Comparison of ENCODE assay signal across 12 mouse cellular contexts in the genomic region with DNA sequence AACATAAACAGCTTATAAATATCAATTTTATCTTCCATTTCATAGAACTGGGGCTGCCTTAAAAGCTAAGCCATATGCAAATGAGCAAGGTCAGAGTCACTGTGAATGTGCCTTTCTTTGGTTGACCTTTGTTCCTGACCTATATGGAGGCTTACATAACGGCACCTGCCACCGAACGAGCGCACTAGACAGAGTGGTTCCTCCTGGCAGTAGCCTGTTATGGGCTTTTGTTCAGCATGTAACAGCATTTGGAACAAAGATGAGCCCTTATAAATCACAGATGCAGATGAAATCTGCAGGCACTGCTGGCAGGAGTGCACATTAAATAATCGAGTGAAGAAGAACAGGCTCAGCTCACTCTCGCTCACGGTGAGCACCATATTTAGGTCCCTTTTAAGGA.
DNase-seq lines count a peak whose midpoint lies in the region; ATAC-seq and TF ChIP-seq lines count a peak whose summit lies in the region.
"Had no signal": no experiment of that assay in that cellular context is flagged by ENCODE, and none has a peak within 500 bp of the region (broad histone marks: within the 10 kb centered on the region; RNA-seq: fewer than 3 reads in every experiment).

No protein-coding gene starts in this region.

- H3K9me3 ChIP-seq in hindbrain, embryonic 10.5 days = no peaks in the 10 kb centered on the region
- H3K9me3 ChIP-seq in hindbrain, embryonic 16.5 days (ENCODE audit: control insufficient read depth, low read length) = no peaks in the 10 kb centered on the region
- no peaks in the 10 kb centered on the region for H3K9me3 ChIP-seq in liver, embryonic 16.5 days (replicated peaks; ENCODE audit: control insufficient read depth, low read length)
- H3K9me3 ChIP-seq: neural tube, embryonic 12.5 days had no signal

- H3K4me3 ChIP-seq in hindbrain, embryonic 10.5 days = no peak overlapping the region
- no peak overlapping the region for H3K4me3 ChIP-seq in hindbrain, embryonic 16.5 days (ENCODE audit: low read length)
- no peak overlapping the region for H3K4me3 ChIP-seq in liver, embryonic 16.5 days (ENCODE audit: low read depth, low read length)
- H3K4me3 ChIP-seq: erythroblast, embryonic 14.5 days; neural tube, embryonic 12.5 days had no signal

- TF ChIP-seq CTCF in brain, embryonic 14.5 days (IDR thresholded peaks at IDR 0.05; ENCODE audit: borderline replicate concordance, extremely low read depth, insufficient read depth, insufficient read length) = no peak

- WGBS in hindbrain, embryonic 10.5 days = 61% methylated on average over 7 of the region's 7 CpGs
- 36% methylated on average over 7 of the region's 7 CpGs for WGBS in hindbrain, embryonic 16.5 days
- 66% methylated on average over 7 of the region's 7 CpGs for WGBS in liver, embryonic 16.5 days (ENCODE audit: insufficient replicate concordance)

- H3K4me2 ChIP-seq in hindbrain, embryonic 16.5 days (ENCODE audit: low read length) = no peak overlapping the region
- H3K4me2 ChIP-seq in liver, embryonic 16.5 days (ENCODE audit: low read depth, low read length) = no peak overlapping the region
- H3K4me2 ChIP-seq: neural tube, embryonic 12.5 days had no signal

- DNase-seq in hindbrain, embryonic 10.5 days (ENCODE audit: low spot score) = no peak
- DNase-seq in layer of hippocampus, adult 9-11 months = peak; percentile 62
- no peak for DNase-seq in layer of hippocampus, postnatal 10 days (ENCODE audit: low spot score in 2 of 2)
- peak; percentile 49 for DNase-seq in brain, embryonic 14.5 days (ENCODE audit: low read depth)
- DNase-seq in cerebellum, adult 9-10 months = no peak
- DNase-seq: adrenal gland, adult 2 months had no signal

- H3K27ac ChIP-seq in hindbrain, embryonic 10.5 days = peak overlapping the region; percentile 35; the same call in 1 of the 2 replicates
- no peak overlapping the region for H3K27ac ChIP-seq in hindbrain, embryonic 16.5 days (ENCODE audit: low read depth, low read length)
- no peak overlapping the region for H3K27ac ChIP-seq in liver, embryonic 16.5 days (ENCODE audit: low read length)
- H3K27ac ChIP-seq: kidney, postnatal 0 days; neural tube, embryonic 12.5 days had no signal

- H3K4me1 ChIP-seq in hindbrain, embryonic 10.5 days (replicated peaks) = peaks cover 52% of the 10 kb centered on the region
- peaks cover 6% of the 10 kb centered on the region for H3K4me1 ChIP-seq in hindbrain, embryonic 16.5 days (ENCODE audit: control insufficient read depth, insufficient read depth, low read depth, low read length)
- H3K4me1 ChIP-seq in liver, embryonic 16.5 days (ENCODE audit: control insufficient read depth, low read depth, low read length) = no peaks in the 10 kb centered on the region

- no peak for TF ChIP-seq POLR2A in brain, embryonic 14.5 days (IDR thresholded peaks at IDR 0.05; ENCODE audit: borderline replicate concordance, extremely low read depth, insufficient read depth, insufficient read length, poor library complexity, severe bottlenecking)

- H3K9ac ChIP-seq in hindbrain, embryonic 16.5 days (ENCODE audit: low read depth, low read length) = no peak overlapping the region
- H3K9ac ChIP-seq in liver, embryonic 16.5 days (ENCODE audit: low read depth, low read length) = no peak overlapping the region
- H3K9ac ChIP-seq: neural tube, embryonic 12.5 days had no signal

- no peaks in the 10 kb centered on the region for H3K27me3 ChIP-seq in hindbrain, embryonic 10.5 days (ENCODE audit: insufficient read depth, poor library complexity, severe bottlenecking)
- H3K27me3 ChIP-seq in hindbrain, embryonic 16.5 days (replicated peaks; ENCODE audit: control insufficient read depth, insufficient read depth, low read length) = no peaks in the 10 kb centered on the region
- no peaks in the 10 kb centered on the region for H3K27me3 ChIP-seq in liver, embryonic 16.5 days (ENCODE audit: control insufficient read depth, insufficient read depth, low read depth, low read length)
- H3K27me3 ChIP-seq: neural tube, embryonic 12.5 days had no signal

- H3K36me3 ChIP-seq in hindbrain, embryonic 10.5 days = 0 out of 2 replicates have a peak, but pooled peaks cover 15% of the 10 kb centered on the region
- H3K36me3 ChIP-seq in hindbrain, embryonic 16.5 days (ENCODE audit: control insufficient read depth, insufficient read depth, low read length) = no peaks in the 10 kb centered on the region
- H3K36me3 ChIP-seq in liver, embryonic 16.5 days (ENCODE audit: control insufficient read depth, insufficient read depth) = no peaks in the 10 kb centered on the region

- no peak for ATAC-seq in hindbrain, embryonic 16.5 days
- ATAC-seq in liver, embryonic 16.5 days (ENCODE audit: low read depth) = peak; percentile 68
- no peak for ATAC-seq in inflammation-experienced regulatory T-cells, adult 6 months

Comparison
In these comparisons a context has a peak if more than half of its experiments do, and no peak if none do; other contexts are left out.
1. DNase-seq: peak in layer of hippocampus, adult 9-11 months (single experiment) and brain, embryonic 14.5 days (single experiment); none in hindbrain, embryonic 10.5 days (single experiment), layer of hippocampus, postnatal 10 days (0 of 2) and cerebellum, adult 9-10 months (single experiment).